Mouse (Mus musculus) CH12F3 (cell line): ENCODE data around the gene S1pr1.

Source experiments
- in situ Hi-C: fragments of 300-500 bp; cut with MboI; formaldehyde crosslinking; loops from 2 replicates; pipeline ENCODE4 v1.14.3; 2020; ENCODE audit warnings: low sequenced_read_pairs

The S1pr1 gene

DNA sequence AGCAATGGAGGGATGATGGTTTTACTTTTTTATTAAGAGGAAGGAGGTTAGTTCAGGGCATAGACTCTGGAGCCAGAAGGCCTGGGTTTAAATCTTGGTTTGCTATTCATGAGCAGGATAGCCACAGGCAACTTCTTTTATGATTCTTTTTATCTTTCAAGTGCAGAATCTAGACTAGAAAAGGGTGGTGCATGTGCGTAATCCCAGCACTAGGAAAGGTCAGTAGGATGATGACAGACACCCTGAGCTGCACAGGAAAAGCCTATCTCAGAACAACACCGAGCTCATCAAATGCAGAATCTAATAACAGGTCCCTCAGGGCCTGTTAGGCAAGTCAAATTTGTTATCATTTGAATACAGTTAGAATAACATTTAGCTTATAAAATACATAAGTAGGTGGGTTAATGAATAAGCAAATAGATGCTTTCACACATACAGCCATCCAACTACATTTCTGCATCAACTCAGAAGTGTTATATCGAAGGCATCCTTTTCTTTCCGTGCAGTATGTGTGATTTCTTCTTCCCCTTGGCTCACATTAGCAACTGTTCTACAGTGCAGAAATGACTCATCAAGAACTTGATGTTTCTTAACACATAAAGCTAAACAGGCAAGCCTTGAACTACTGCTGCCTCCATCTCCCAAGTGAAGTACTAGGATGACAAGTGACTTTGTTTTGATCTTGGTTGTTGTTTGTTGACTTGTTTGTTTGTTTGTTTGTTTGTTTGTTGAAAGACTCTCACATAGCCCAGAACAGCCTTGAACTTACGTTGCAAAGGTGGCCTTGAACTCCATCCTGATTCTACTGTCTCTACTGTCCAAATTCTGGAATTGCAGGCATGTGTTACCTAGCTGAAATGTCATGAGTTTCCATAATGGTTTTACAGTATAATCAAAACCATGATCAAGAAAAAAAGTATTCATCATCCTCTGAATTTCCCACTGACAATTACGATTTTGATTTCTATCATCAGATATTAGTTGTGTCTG, 39.0 kb downstream of the S1pr1 start:
- in situ Hi-C loops, result no loop called here

DNA sequence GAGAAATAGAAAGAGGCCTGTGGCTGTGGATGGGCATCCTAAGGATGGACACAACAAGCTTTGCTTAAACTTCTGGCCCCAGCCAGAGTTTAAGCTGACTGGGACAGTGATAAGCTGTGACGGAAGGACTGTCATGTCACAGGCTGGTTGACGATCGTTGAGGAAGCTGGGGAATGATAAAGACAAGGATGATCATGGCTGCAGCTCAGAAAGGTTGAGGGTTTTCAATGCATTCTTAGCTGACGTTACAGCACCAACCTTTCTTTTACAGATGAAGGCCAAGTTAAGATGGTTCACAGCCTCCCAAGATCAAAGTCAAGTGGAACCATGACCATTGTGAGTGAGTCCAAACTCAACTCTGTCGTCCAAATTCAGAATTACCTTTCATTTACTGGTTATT, 40.2 kb downstream of the S1pr1 start:
- in situ Hi-C loops, result no loop called here

DNA sequence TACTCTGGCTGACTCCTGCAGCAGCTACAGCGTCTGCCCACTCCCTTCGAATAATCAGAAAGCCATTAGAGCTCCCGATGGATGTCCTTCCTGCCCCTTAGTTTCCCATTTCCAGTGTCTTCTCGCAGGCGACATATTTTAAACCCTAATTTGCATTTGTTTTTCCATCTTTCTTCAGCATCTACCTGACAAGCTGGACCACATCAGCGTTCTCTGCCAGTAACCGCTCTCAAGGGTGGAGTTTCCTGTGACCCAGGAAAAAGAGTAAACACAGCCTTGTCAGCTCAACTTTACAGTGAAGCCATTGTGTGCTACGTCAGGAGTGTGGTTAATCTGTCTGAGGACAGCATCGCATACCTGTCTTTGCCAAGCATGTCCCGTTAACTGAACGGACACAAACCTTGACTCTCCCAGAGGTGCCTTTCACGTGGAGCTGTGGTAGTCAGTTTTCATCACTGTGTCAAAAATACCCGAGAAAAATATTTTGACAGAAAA, 41.2 kb downstream of the S1pr1 start:
- in situ Hi-C loops, result no loop called here

DNA sequence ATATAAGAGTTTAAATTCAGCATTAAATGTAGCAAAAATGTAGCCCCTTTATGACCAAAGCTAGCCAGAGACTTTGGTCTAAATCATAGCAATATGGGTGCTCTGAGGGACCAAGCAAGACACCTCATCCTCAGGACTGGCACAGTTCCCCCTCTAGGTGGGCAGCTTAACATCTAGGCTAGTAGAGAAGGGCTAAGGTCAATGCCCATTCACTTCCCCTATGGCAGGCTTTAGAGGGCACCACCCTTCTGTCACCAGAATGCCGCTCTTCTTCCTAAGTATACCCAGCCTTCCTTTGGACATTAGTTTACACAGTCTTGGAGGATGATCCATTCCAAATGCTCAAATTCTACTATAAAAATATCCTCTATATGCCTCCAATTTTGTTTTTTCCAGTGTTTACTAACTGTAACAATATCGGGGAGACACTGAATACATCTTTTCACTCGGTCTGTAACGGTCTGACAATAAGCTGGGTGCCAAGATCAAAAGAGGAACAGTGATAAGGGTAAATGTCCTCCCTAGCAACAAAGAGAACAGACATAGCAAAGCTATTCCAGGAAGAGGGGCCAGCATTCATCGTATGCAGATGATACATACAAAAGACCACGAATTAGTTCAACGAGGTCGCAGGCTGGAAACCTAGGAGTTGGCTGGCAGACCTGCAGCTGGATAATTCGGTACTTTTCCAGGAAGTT, 41.8 kb downstream of the S1pr1 start:
- in situ Hi-C loops, result no loop called here

DNA sequence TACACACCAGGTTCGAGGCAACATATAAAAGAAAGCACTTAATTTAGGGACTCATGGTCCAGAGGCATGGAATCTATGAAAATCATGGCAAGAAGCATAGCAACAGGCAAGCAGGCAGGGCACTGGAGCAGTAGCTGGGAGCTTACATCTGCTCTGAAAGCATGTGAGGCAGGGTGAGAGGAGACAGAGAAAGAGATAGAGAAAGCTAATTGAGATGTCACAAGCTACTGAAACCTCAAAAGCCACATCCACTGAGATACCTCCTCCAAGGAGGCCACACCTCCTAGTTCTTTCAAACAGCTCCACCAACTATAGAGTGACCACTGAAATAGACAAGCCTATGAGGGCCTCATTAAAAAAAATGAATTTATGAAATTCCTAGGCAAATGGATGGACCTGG, 45.6 kb downstream of the S1pr1 start:
- in situ Hi-C loops, result loop anchor here (10.0 kb wide), 1 partner anchor 306 kb away; no protein-coding TSS in a partner anchor

DNA sequence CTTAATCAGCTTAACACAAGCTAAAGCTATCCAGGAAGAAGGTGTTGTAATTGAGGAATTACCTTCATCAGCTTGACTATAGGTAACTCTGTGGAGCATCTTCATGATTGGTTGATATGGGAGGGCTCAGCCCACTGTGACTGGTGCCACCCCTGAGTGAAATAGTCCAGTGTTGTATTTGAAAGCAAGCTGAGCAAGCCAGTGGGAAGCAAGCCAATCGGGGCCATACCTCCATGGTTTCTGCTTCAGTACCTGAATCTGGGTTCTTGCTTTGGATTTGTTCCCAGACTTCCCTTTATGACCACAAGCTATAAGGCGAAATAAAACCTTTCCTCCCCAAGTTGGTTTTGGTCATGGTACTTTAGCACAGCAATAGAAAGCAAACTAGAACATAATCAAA, 47.7 kb downstream of the S1pr1 start:
- in situ Hi-C loops, result loop anchor here (10.0 kb wide), 1 partner anchor 308 kb away; no protein-coding TSS in a partner anchor

DNA sequence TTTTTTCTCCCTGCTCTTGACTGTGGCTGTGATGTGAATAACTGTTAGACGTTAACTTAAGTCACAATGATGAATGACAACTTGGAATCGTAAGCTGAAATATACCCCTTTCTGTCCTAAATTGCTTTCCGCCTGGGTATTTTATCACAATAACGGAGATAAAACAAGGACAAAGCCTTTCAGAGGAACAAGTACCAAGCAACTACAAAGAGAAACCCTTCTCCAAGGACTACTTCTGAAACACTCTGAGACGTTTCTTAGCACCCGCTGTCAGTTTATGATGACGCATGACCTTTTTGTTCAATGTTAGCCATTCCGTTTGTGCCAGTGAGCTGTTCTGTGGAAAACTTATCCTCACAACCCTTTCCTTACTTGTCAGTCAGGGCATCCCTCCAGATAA, 48.3 kb downstream of the S1pr1 start:
- in situ Hi-C loops, result loop anchor here (10.0 kb wide), 1 partner anchor 308 kb away; no protein-coding TSS in a partner anchor

DNA sequence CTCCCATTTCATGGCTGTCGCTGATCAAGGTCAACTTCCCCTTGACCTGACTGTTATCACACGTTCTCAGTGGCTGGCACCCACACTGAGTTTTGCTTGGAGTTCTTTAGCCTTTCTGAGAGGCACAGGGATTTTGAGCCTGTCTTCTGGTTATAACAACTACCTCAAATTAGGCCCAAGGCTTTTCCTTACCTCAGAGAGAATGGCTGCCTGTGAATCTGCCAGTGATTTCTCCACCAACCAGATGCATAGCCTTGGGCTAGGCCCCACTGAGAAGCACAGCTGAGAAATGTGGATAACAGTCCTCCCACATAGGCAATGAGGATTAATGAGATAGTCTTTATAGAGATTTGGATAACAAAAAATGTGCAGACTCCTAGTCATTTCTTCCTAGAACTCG, 50.4 kb downstream of the S1pr1 start:
- in situ Hi-C loops, result loop anchor here (10.0 kb wide), 1 partner anchor 310 kb away; no protein-coding TSS in a partner anchor

DNA sequence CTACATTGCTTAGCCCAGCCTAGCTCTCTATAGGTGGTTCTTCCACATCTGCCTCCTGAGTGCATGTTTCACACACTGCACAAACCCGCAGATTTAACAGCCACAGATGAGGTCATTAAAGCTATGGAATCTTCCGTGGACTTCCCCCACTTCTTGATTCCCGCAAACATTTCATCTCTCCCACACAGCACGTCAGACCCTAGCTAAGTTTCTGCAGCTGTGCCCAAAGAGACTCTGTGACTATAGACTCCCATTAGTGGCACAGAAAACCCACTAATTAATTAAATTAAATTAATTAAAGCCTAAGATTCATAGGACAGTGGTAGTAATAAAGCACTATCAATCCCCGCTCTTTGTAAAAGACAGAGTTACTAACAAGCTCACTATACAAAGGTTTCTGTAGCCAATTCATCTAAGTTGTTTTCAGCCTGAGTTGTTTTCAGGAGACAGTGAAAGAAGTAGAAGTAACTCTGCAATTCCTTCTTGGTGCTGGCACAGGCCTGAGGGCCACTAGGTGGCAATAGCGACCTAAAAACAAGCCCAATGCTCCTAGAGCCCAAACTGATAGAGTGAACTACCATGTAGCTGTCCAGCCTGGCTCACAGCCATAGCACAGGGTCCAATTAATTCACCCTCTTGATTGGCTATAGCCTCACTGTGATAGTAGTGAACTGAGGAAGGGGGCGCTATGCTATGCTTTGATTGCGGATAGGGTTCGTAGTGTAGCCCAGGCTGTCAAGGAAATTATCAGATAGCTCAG, 54.0 kb downstream of the S1pr1 start:
- in situ Hi-C loops, result loop anchor here (10.0 kb wide), 1 partner anchor 314 kb away; no protein-coding TSS in a partner anchor
